Mouse (Mus musculus) hindbrain, postnatal 0 days (tissue): ENCODE measurements at regions not wholly inside any gene's neighbourhood (a gene's known extent, or its start where the extent isn't known, plus 50 kb on each side); places are given as distances from the start of the nearest gene placed in this dataset.

ENCODE experiments used
- ATAC-seq: fragments of 200-750 bp; cut with Nextera tagmentation; 2 replicates; pipeline ENCODE4 v1.8.0; 2017; ENCODE audit warnings: mild to moderate bottlenecking, moderate TSS enrichment, moderate library complexity
- DNase-seq: peaks from one replicate; pipeline ENCODE4 v3.0.0-alpha.2; 2015; ENCODE audit warnings: low spot score
- H3K27ac ChIP-seq: fragments of 300-500 bp; sonication (generic); 2 replicates; pipeline ENCODE4 v1.5.1; 2014; ENCODE audit warnings: mild to moderate bottlenecking
- H3K27me3 ChIP-seq: fragments of 300-500 bp; sonication (generic); 2 replicates; pipeline ENCODE4 v1.6.1; 2014; ENCODE audit warnings: low read length, mixed read lengths; ENCODE audit not compliant: insufficient read depth
- H3K36me3 ChIP-seq: fragments of 300-500 bp; sonication (generic); 2 replicates; pipeline ENCODE4 v1.6.1; 2014; ENCODE audit warnings: low read length, mixed read lengths; ENCODE audit not compliant: insufficient read depth
- H3K4me1 ChIP-seq: fragments of 300-500 bp; sonication (generic); 2 replicates; pipeline ENCODE4 v1.6.1; 2014; ENCODE audit warnings: antibody characterized with exemption, low read length, mixed read lengths; ENCODE audit not compliant: insufficient read depth
- H3K4me2 ChIP-seq: fragments of 300-500 bp; sonication (generic); 2 replicates; pipeline ENCODE4 v1.6.1; 2014; ENCODE audit warnings: low read depth, mild to moderate bottlenecking, low read length, moderate library complexity, mixed read lengths
- H3K4me3 ChIP-seq: fragments of 300-500 bp; sonication (generic); 2 replicates; pipeline ENCODE4 v1.5.1; 2014; ENCODE audit warnings: low read length
- H3K9ac ChIP-seq: fragments of 300-500 bp; sonication (generic); replicated peaks from 2 replicates; pipeline ENCODE4 v1.6.1; 2014; ENCODE audit warnings: mild to moderate bottlenecking, low read length, moderate library complexity, mixed read lengths
- H3K9me3 ChIP-seq: fragments of 300-500 bp; sonication (generic); 2 replicates; pipeline ENCODE4 v1.6.1; 2016; ENCODE audit warnings: low read length, mixed read lengths
- CTCF ChIP-seq: IDR thresholded peaks from 2 replicates; pipeline ENCODE4 v1.5.1; 2016; ENCODE audit warnings: antibody characterized with exemption, control low read depth, low read depth
- WGBS: fragments of 180-500 bp; shearing (Covaris S2); extraction: QIAGEN DNeasy Blood & Tissue Kit; methylation state at CpG from one replicate; pipeline ENCODE4 v1.1.7; 2014; 5-methylcytosine and 5-hydroxymethylcytosine counted together

GRCm38 (mm10) chr8:34485905-34486304 is 374.4 kb upstream of the Gm10131 start:
- no peaks in the 10 kb centered on the region for H3K27me3 ChIP-seq
- WGBS = 93% methylated on average over 9 of the region's 9 CpGs
- H3K36me3 ChIP-seq = no peaks in the 10 kb centered on the region
- no peaks in the 10 kb centered on the region for H3K9me3 ChIP-seq
- DNase-seq (no peak), ATAC-seq (no peak)
- TF ChIP-seq CTCF = no peak
- H3K27ac ChIP-seq = no peak overlapping the region
- H3K4me3 ChIP-seq = no peak overlapping the region
- H3K4me2 ChIP-seq = no peak overlapping the region
- H3K4me1 ChIP-seq = no peaks in the 10 kb centered on the region
- no peak overlapping the region for H3K9ac ChIP-seq

- ATAC-seq (0 out of 2 replicates have a peak, but pooled peaks have one; percentile 5), DNase-seq (no peak)
- H3K4me1 ChIP-seq = no peaks in the 10 kb centered on the region
- H3K27me3 ChIP-seq = no peaks in the 10 kb centered on the region
- H3K4me3 ChIP-seq = no peak overlapping the region
- no peaks in the 10 kb centered on the region for H3K36me3 ChIP-seq
- no peak overlapping the region for H3K27ac ChIP-seq
- TF ChIP-seq CTCF = no peak
- no peak overlapping the region for H3K4me2 ChIP-seq
- no peaks in the 10 kb centered on the region for H3K9me3 ChIP-seq
- WGBS = 83% methylated on average over 6 of the region's 6 CpGs
- H3K9ac ChIP-seq = no peak overlapping the region
Observed at GRCm38 (mm10) chr8:34485346-34485745, 373.8 kb upstream of the Gm10131 start.

GRCm38 (mm10) chr8:34484551-34485335 is 373.2 kb upstream of the Gm10131 start:
- H3K4me1 ChIP-seq = no peaks in the 10 kb centered on the region
- no peaks in the 10 kb centered on the region for H3K27me3 ChIP-seq
- peak; percentile 70 for TF ChIP-seq CTCF
- 63% methylated on average over 6 of the region's 6 CpGs for WGBS
- H3K4me2 ChIP-seq = no peak overlapping the region
- H3K4me3 ChIP-seq = no peak overlapping the region
- H3K9ac ChIP-seq = no peak overlapping the region
- peak; percentile 71; the same call in 1 of the 2 replicates for ATAC-seq
- no peaks in the 10 kb centered on the region for H3K9me3 ChIP-seq
- no peaks in the 10 kb centered on the region for H3K36me3 ChIP-seq
- H3K27ac ChIP-seq = no peak overlapping the region
- peak; percentile 91 for DNase-seq

- WGBS = 48% methylated on average over 4 of the region's 4 CpGs
- H3K4me2 ChIP-seq = no peak overlapping the region
- ATAC-seq (no peak), DNase-seq (no peak)
- no peak overlapping the region for H3K27ac ChIP-seq
- H3K27me3 ChIP-seq = no peaks in the 10 kb centered on the region
- no peak for TF ChIP-seq CTCF
- no peak overlapping the region for H3K9ac ChIP-seq
- H3K36me3 ChIP-seq = no peaks in the 10 kb centered on the region
- no peaks in the 10 kb centered on the region for H3K9me3 ChIP-seq
- no peaks in the 10 kb centered on the region for H3K4me1 ChIP-seq
- H3K4me3 ChIP-seq = no peak overlapping the region
Observed at GRCm38 (mm10) chr8:34483212-34483611, 371.7 kb upstream of the Gm10131 start.

GRCm38 (mm10) chr8:34482676-34483075 is 371.1 kb upstream of the Gm10131 start:
- no peak overlapping the region for H3K4me2 ChIP-seq
- ATAC-seq = no peak
- H3K4me3 ChIP-seq = no peak overlapping the region
- 97% methylated on average over 2 of the region's 2 CpGs for WGBS
- no peaks in the 10 kb centered on the region for H3K36me3 ChIP-seq
- DNase-seq = no peak
- H3K4me1 ChIP-seq = no peaks in the 10 kb centered on the region
- no peaks in the 10 kb centered on the region for H3K9me3 ChIP-seq
- no peaks in the 10 kb centered on the region for H3K27me3 ChIP-seq
- H3K9ac ChIP-seq = no peak overlapping the region
- TF ChIP-seq CTCF = no peak
- H3K27ac ChIP-seq = no peak overlapping the region

GRCm38 (mm10) chr8:34480496-34480895 is 369.0 kb upstream of the Gm10131 start:
- TF ChIP-seq CTCF = no peak

GRCm38 (mm10) chr8:34478891-34479290 is 367.4 kb upstream of the Gm10131 start:
- H3K9ac ChIP-seq = no peak overlapping the region
- no peaks in the 10 kb centered on the region for H3K27me3 ChIP-seq
- H3K4me3 ChIP-seq = no peak overlapping the region
- no peak for TF ChIP-seq CTCF
- H3K9me3 ChIP-seq = no peaks in the 10 kb centered on the region
- DNase-seq = no peak
- H3K27ac ChIP-seq = no peak overlapping the region
- WGBS = 81% methylated on average over 3 of the region's 3 CpGs
- H3K36me3 ChIP-seq = no peaks in the 10 kb centered on the region
- H3K4me1 ChIP-seq = no peaks in the 10 kb centered on the region
- no peak overlapping the region for H3K4me2 ChIP-seq
- no peak for ATAC-seq

More at GRCm38 (mm10) chr8:34480496-34480895, 369.0 kb upstream of the Gm10131 start:
- no peak overlapping the region for H3K4me2 ChIP-seq
- H3K4me1 ChIP-seq = no peaks in the 10 kb centered on the region
- ATAC-seq (no peak), DNase-seq (no peak)
- no peak overlapping the region for H3K4me3 ChIP-seq
- 80% methylated on average over 4 of the region's 4 CpGs for WGBS
- H3K9me3 ChIP-seq = no peaks in the 10 kb centered on the region
- H3K27me3 ChIP-seq = no peaks in the 10 kb centered on the region
- no peak overlapping the region for H3K27ac ChIP-seq
- H3K36me3 ChIP-seq = no peaks in the 10 kb centered on the region
- no peak overlapping the region for H3K9ac ChIP-seq
